Mouse (Mus musculus) hindbrain, embryonic 13.5 days (tissue): ENCODE results near the gene Fam110a. TPM values are rescaled to one million over a fixed set of nuclear protein-coding genes. Genes with fewer than 3 reads are reported as not detected.
"Not testable (repeated sequence)": the region's sequence is repeated elsewhere in the genome, so short reads cannot be mapped to it uniquely, and the experiment has no call there.

Experiments used
- ATAC-seq: fragments of 200-750 bp; cut with Nextera tagmentation; 2 replicates; pipeline ENCODE4 v1.8.0; 2017; ENCODE audit warnings: moderate TSS enrichment; ENCODE audit not compliant: low FRiP score
- H3K27ac ChIP-seq: fragments of 300-500 bp; sonication (generic); 2 replicates; pipeline ENCODE4 v1.5.1; 2015; ENCODE audit warnings: inconsistent platforms, mild to moderate bottlenecking, moderate library complexity
- H3K27me3 ChIP-seq: fragments of 300-500 bp; sonication (generic); 2 replicates; pipeline ENCODE4 v1.6.1; 2015; ENCODE audit warnings: mild to moderate bottlenecking, inconsistent platforms
- H3K36me3 ChIP-seq: fragments of 300-500 bp; sonication (generic); 2 replicates; pipeline ENCODE4 v1.6.1; 2015; ENCODE audit warnings: mild to moderate bottlenecking, inconsistent platforms
- H3K4me1 ChIP-seq: fragments of 300-500 bp; sonication (generic); replicated peaks from 2 replicates; pipeline ENCODE4 v1.6.1; 2015; ENCODE audit warnings: inconsistent platforms
- H3K4me2 ChIP-seq: fragments of 300-500 bp; sonication (generic); 2 replicates; pipeline ENCODE4 v1.6.1; 2015; ENCODE audit warnings: inconsistent platforms, mild to moderate bottlenecking, moderate library complexity
- H3K4me3 ChIP-seq: fragments of 300-500 bp; sonication (generic); 2 replicates; pipeline ENCODE4 v1.5.1; 2015; ENCODE audit warnings: mild to moderate bottlenecking, inconsistent platforms
- H3K9ac ChIP-seq: fragments of 300-500 bp; sonication (generic); 2 replicates; pipeline ENCODE4 v1.6.1; 2015; ENCODE audit warnings: mild to moderate bottlenecking, inconsistent platforms
- H3K9me3 ChIP-seq: fragments of 300-500 bp; sonication (generic); 2 replicates; pipeline ENCODE4 v1.6.1; 2016; ENCODE audit warnings: inconsistent platforms
- WGBS: fragments of 180-500 bp; shearing (Covaris S2); methylation state at CpG from one replicate; pipeline ENCODE4 v1.1.7; 2015; 5-methylcytosine and 5-hydroxymethylcytosine counted together
- polyA plus RNA-seq: library from polyadenylated mRNA; unstranded; fragments of >200 nt; fragmentation: Nextera tagmentation; extraction: Ambion mirVana; gene quantifications from 2 replicates; pipeline ENCODE4 v1.2.1, GENCODE M21; 2015

The Fam110a gene
- polyA plus RNA-seq, 1 experiment from 2014 or later: 71.4 TPM

DNA sequence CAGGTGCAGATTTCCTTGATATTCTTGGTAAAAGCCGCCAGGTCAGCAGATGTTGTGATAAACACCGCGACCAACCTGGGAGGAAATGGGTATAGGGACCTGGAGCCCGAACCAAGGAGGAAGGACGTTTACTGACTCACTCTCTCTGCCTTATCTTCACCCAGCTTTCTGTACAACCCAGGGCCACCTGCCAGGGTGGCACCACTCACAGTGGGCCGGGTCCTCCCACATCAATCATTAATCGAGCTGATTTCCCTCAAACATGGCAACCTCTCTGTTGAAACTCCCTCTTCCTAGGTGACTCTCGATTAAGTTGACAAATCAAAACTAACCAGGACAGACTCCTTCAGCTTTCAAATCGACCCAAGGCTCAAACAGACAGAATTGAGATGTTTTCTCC, 30.2 kb upstream of the Fam110a start:
- Histone ChIP-seq H3K27ac (no peak overlapping the region), H3K4me3 (no peak overlapping the region), H3K9ac (no peak overlapping the region), H3K27me3 (peaks cover 5% of the 10 kb centered on the region; the same call in 1 of the 2 replicates), H3K4me2 (no peak overlapping the region), H3K4me1 (0 out of 2 replicates have a peak, but pooled peaks cover 5% of the 10 kb centered on the region), H3K36me3 (no peaks in the 10 kb centered on the region), H3K9me3 (no peaks in the 10 kb centered on the region)
- 83% methylated on average over 9 of the region's 9 CpGs for WGBS
- no peak for ATAC-seq

- no peak overlapping the region for H3K4me2 ChIP-seq
- H3K9ac ChIP-seq: no peak overlapping the region
- no peak overlapping the region for H3K4me3 ChIP-seq
- 89% methylated on average over 15 of the region's 15 CpGs for WGBS
- no peaks in the 10 kb centered on the region for H3K9me3 ChIP-seq
- H3K27me3 ChIP-seq: peaks cover 5% of the 10 kb centered on the region; the same call in 1 of the 2 replicates
- ATAC-seq: no peak
- 0 out of 2 replicates have a peak, but pooled peaks cover 5% of the 10 kb centered on the region for H3K4me1 ChIP-seq
- no peaks in the 10 kb centered on the region for H3K36me3 ChIP-seq
- no peak overlapping the region for H3K27ac ChIP-seq
Measured at GRCm38 (mm10) chr2:152009061-152009779, 29.2 kb upstream of the Fam110a start.

GRCm38 (mm10) chr2:152007783-152008182, 27.8 kb upstream of the Fam110a start:
- ATAC-seq: no peak
- WGBS: 66% methylated on average over 10 of the region's 10 CpGs
- no peaks in the 10 kb centered on the region for H3K36me3 ChIP-seq

GRCm38 (mm10) chr2:152002529-152002928, 22.5 kb upstream of the Fam110a start:
- WGBS: 76% methylated on average over 6 of the region's 6 CpGs
- Histone ChIP-seq H3K4me1 (peaks cover 13% of the 10 kb centered on the region), H3K4me2 (no peak overlapping the region), H3K27ac (no peak overlapping the region), H3K9me3 (no peaks in the 10 kb centered on the region), H3K27me3 (peaks cover 40% of the 10 kb centered on the region), H3K9ac (no peak overlapping the region), H3K36me3 (no peaks in the 10 kb centered on the region), H3K4me3 (no peak overlapping the region)
- ATAC-seq: no peak

More at GRCm38 (mm10) chr2:152007783-152008182, 27.8 kb upstream of the Fam110a start:
- H3K27ac ChIP-seq: no peak overlapping the region
- no peak overlapping the region for H3K4me3 ChIP-seq
- no peak overlapping the region for H3K4me2 ChIP-seq
- 0 out of 2 replicates have a peak, but pooled peaks cover 3% of the 10 kb centered on the region for H3K27me3 ChIP-seq
- H3K4me1 ChIP-seq: 0 out of 2 replicates have a peak, but pooled peaks cover 5% of the 10 kb centered on the region
- no peaks in the 10 kb centered on the region for H3K9me3 ChIP-seq
- no peak overlapping the region for H3K9ac ChIP-seq

DNA sequence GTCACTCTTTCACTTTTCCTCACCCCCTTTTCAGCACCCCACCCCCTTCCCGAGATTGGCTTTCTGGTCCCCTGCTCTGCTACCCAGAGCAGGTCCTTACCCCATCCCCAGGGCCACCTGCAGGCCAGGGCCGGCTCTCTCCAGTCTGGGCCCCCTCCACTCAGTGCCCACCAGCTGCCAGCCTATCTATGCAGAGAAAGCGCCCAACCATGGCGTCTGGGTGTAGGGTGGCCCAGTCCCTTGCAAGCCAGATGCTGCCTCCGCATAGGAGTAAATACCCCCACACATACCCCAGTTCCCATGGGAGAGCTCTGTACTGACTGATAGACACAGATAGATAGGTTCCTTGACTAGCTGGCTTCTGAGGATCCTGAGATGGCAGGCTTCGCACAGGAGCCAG, 20.7 kb upstream of the Fam110a start:
- Histone ChIP-seq H3K36me3 (no peaks in the 10 kb centered on the region), H3K27me3 (peaks cover 56% of the 10 kb centered on the region), H3K4me3 (no peak overlapping the region), H3K27ac (no peak overlapping the region), H3K9ac (no peak overlapping the region; the same call in 1 of the 2 replicates), H3K4me1 (peaks cover 18% of the 10 kb centered on the region), H3K4me2 (no peak overlapping the region), H3K9me3 (no peaks in the 10 kb centered on the region)
- 43% methylated on average over 6 of the region's 6 CpGs for WGBS
- peak; percentile 40; the same call in 1 of the 2 replicates for ATAC-seq

- Histone ChIP-seq H3K27ac (no peak overlapping the region), H3K27me3 (peaks cover 58% of the 10 kb centered on the region), H3K4me3 (no peak overlapping the region), H3K4me1 (peaks cover 18% of the 10 kb centered on the region), H3K9ac (no peak overlapping the region), H3K9me3 (no peaks in the 10 kb centered on the region), H3K36me3 (no peaks in the 10 kb centered on the region), H3K4me2 (no peak overlapping the region)
- no peak for ATAC-seq
- WGBS: 54% methylated on average over 3 of the region's 3 CpGs
Measured at GRCm38 (mm10) chr2:152000291-152000679, 20.3 kb upstream of the Fam110a start.

GRCm38 (mm10) chr2:151999669-152000290, 19.8 kb upstream of the Fam110a start:
- no peak overlapping the region for H3K4me2 ChIP-seq
- no peak overlapping the region for H3K9ac ChIP-seq
- H3K27ac ChIP-seq: no peak overlapping the region
- peaks cover 62% of the 10 kb centered on the region for H3K27me3 ChIP-seq
- H3K36me3 ChIP-seq: no peaks in the 10 kb centered on the region
- whole genome bisulfite sequencing: 9% methylated on average over 20 of the region's 20 CpGs
- H3K9me3 ChIP-seq: no peaks in the 10 kb centered on the region
- no peak for ATAC-seq
- no peak overlapping the region for H3K4me3 ChIP-seq
- H3K4me1 ChIP-seq: peaks cover 18% of the 10 kb centered on the region

- Histone ChIP-seq H3K4me1 (peaks cover 23% of the 10 kb centered on the region), H3K9me3 (no peaks in the 10 kb centered on the region), H3K4me2 (no peak overlapping the region), H3K27me3 (peaks cover 62% of the 10 kb centered on the region), H3K27ac (no peak overlapping the region), H3K36me3 (no peaks in the 10 kb centered on the region), H3K9ac (no peak overlapping the region), H3K4me3 (no peak overlapping the region)
- WGBS: 69% methylated on average over 4 of the region's 4 CpGs
- no peak for ATAC-seq
Measured at GRCm38 (mm10) chr2:151998932-151999331, 18.9 kb upstream of the Fam110a start.

DNA sequence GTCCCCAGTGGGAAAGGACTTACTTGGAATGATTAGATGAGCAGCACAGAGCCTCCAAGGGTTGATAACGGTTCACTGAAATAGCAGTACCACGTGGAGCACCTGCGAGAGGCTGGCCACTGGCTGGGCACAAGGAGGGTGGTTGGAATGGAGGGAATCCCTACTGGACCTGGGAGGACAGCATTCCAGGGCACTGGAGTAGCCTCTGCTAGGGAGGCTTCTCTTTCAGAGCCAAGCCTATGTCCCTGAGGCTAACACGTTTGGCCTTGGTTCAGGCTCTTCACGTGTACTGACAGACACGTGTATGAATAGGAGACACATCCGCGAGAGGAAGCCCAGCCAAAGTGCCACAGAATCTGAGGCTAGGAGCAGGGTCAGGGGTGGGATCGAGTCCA, 18.5 kb upstream of the Fam110a start:
- Histone ChIP-seq H3K9me3 (no peaks in the 10 kb centered on the region), H3K4me3 (no peak overlapping the region), H3K27ac (no peak overlapping the region), H3K36me3 (no peaks in the 10 kb centered on the region), H3K27me3 (peaks cover 66% of the 10 kb centered on the region), H3K4me2 (no peak overlapping the region), H3K9ac (no peak overlapping the region), H3K4me1 (peaks cover 23% of the 10 kb centered on the region)
- no peak for ATAC-seq
- WGBS: 67% methylated on average over 9 of the region's 9 CpGs

DNA sequence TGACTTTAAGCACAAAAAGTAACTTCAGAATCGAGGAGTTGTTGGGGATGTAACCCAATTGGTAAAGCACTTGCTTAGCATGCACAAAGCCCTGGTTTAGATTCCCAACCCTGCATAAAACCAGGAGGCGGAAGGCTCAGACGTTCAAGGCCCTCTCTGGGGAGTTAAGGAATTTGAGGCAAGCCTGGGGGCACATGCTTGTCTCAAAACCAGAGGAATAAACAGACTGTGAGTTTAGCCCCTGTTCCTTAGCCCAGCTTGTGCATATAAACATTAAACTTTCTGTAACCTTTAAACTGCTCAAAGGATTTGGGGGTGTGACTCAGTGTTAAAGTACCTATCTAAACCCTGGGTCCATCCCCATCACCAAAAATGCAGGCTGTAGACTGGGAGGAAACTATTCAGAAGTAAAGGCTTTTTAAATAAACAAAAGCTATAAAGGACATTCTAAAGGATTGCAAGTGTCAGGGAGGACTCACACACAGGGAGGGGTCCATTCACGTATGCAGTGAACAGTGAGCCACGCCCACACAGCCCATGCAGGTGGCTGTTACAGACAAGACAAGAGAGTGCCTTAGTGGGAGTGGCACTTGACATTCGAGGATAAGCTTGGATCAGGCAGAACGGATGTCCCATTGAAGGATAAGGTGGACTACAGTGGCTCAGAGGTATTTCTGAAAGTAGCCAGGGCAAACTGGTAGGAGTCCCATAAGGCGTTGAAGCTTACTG, 17.9 kb upstream of the Fam110a start:
- Histone ChIP-seq H3K4me2 (no peak overlapping the region), H3K36me3 (no peaks in the 10 kb centered on the region), H3K27me3 (peaks cover 70% of the 10 kb centered on the region), H3K4me3 (no peak overlapping the region), H3K9ac (no peak overlapping the region), H3K9me3 (no peaks in the 10 kb centered on the region), H3K27ac (no peak overlapping the region), H3K4me1 (peaks cover 23% of the 10 kb centered on the region)
- no peak for ATAC-seq
- WGBS: 54% methylated on average over 8 of the region's 8 CpGs

GRCm38 (mm10) chr2:151997190-151997575, 17.2 kb upstream of the Fam110a start:
- H3K9me3 ChIP-seq, H3K36me3 ChIP-seq, H3K4me3 ChIP-seq, H3K9ac ChIP-seq, ATAC-seq, H3K27ac ChIP-seq, H3K4me2 ChIP-seq: not testable (repeated sequence)
- peaks cover 65% of the 10 kb centered on the region for H3K27me3 ChIP-seq
- 54% methylated on average over 2 of the region's 2 CpGs for WGBS
- H3K4me1 ChIP-seq: peaks cover 23% of the 10 kb centered on the region
